Comparison of ENCODE assay signal across 8 mouse cellular contexts in genomic region chr5:96161263-96161577, GRCm38 (mm10). TPM values are rescaled to one million over a fixed set of nuclear protein-coding genes. Genes with fewer than 3 reads are reported as not detected.
A peak's percentile ranks its signal among the peaks of the same experiment; 100 is the strongest.
DNase-seq lines count a peak whose midpoint lies in the region; ATAC-seq and TF ChIP-seq lines count a peak whose summit lies in the region.

No protein-coding gene starts in this region.

- no peak for TF ChIP-seq EP300 in stomach, postnatal 0 days (optimal IDR thresholded peaks at IDR 0.05)

- under 1% methylated on average over 39 of the region's 45 CpGs for WGBS in limb, embryonic 15.5 days
- 0% methylated on average over 19 of the region's 45 CpGs for WGBS in stomach, postnatal 0 days

- peak overlapping the region; percentile 95 for H3K9ac ChIP-seq in limb, embryonic 15.5 days
- H3K9ac ChIP-seq in stomach, postnatal 0 days (ENCODE audit: low read length), result peak overlapping the region; percentile 98

- no peaks in the 10 kb centered on the region for H3K27me3 ChIP-seq in limb, embryonic 15.5 days
- H3K27me3 ChIP-seq in stomach, postnatal 0 days (ENCODE audit: control insufficient read depth, insufficient read depth, low read length), result no peaks in the 10 kb centered on the region

- peaks cover 9% of the 10 kb centered on the region; the same call in 1 of the 2 replicates for H3K4me1 ChIP-seq in limb, embryonic 15.5 days
- no peaks in the 10 kb centered on the region for H3K4me1 ChIP-seq in stomach, postnatal 0 days (replicated peaks; ENCODE audit: control insufficient read depth, insufficient read depth)

- TF ChIP-seq CTCF in stomach, postnatal 0 days (IDR thresholded peaks at IDR 0.05; ENCODE audit: low read depth), result no peak

- H3K4me3 ChIP-seq in limb, embryonic 15.5 days, result peak overlapping the region; percentile 76
- H3K4me3 ChIP-seq in stomach, postnatal 0 days (ENCODE audit: low read depth, low read length), result peak overlapping the region; percentile 95

- peak overlapping the region; percentile 62 for H3K4me2 ChIP-seq in limb, embryonic 15.5 days
- peak overlapping the region; percentile 81 for H3K4me2 ChIP-seq in stomach, postnatal 0 days (replicated peaks; ENCODE audit: low read depth)

- peak; percentile 23 for DNase-seq in gastrocnemius, postnatal 10 days
- no peak for DNase-seq in gastrocnemius, postnatal 36 days
- peak; percentile 9 for DNase-seq in urinary bladder, postnatal 14 days (ENCODE audit: low spot score)
- no peak for DNase-seq in urinary bladder, postnatal 4 days (ENCODE audit: low spot score in 2 of 2)
- DNase-seq in stomach, postnatal 0 days (ENCODE audit: low spot score), result no peak
- DNase-seq in urinary bladder, postnatal 25 days (ENCODE audit: low spot score), result no peak
- no peak for DNase-seq in spleen, postnatal 10 days (ENCODE audit: low spot score in 2 of 2)

- no peaks in the 10 kb centered on the region for H3K9me3 ChIP-seq in limb, embryonic 15.5 days
- no peaks in the 10 kb centered on the region for H3K9me3 ChIP-seq in stomach, postnatal 0 days (ENCODE audit: control insufficient read depth, low read length)

- ATAC-seq in limb, embryonic 15.5 days (ENCODE audit: insufficient number of reproducible peaks, low FRiP score, low TSS enrichment, low read depth), result no peak
- ATAC-seq in stomach, postnatal 0 days (ENCODE audit: low FRiP score, low TSS enrichment), result no peak; the same call in 1 of the 2 replicates

- intact Hi-C loops in gastrocnemius, postnatal 36 days (cut with DNase I), result loop anchor here (5.0 kb wide), 1 partner anchor 49 kb away; no protein-coding TSS in a partner anchor

- peak overlapping the region; percentile 99 for H3K27ac ChIP-seq in limb, embryonic 15.5 days
- H3K27ac ChIP-seq in stomach, postnatal 0 days (replicated peaks), result peak overlapping the region; percentile 100

- no peaks in the 10 kb centered on the region for H3K36me3 ChIP-seq in limb, embryonic 15.5 days
- no peaks in the 10 kb centered on the region for H3K36me3 ChIP-seq in stomach, postnatal 0 days (ENCODE audit: control insufficient read depth, insufficient read depth, low read length)

RNA-seq across cellular contexts. Expression of gene Cnot6l, which starts 2.8 kb away (rescaled TPM):
- 10 to 100 TPM; 54.2 to 58.0 TPM for total RNA-seq in gastrocnemius, postnatal 10 days (2021)
- total RNA-seq in gastrocnemius, postnatal 36 days (2021), result 10 to 100 TPM; 25.9 to 33.5 TPM
- 20.6 and 24.3 TPM in 2 replicates for polyA plus RNA-seq in limb, embryonic 15.5 days (2015; fragmentation: Nextera tagmentation; extraction: Ambion mirVana)
- 19.8 and 22.9 TPM in 2 replicates for polyA plus RNA-seq in stomach, postnatal 0 days (2015; fragmentation: Nextera tagmentation; extraction: Ambion mirVana)

RNA-seq across cellular contexts. Expression of gene Mrpl1, which starts 48.1 kb away (rescaled TPM):
- 10 to 100 TPM; 21.0 to 21.9 TPM for total RNA-seq in gastrocnemius, postnatal 10 days (2021)
- 10 to 100 TPM; 24.5 to 25.2 TPM for total RNA-seq in gastrocnemius, postnatal 36 days (2021)
- polyA plus RNA-seq in limb, embryonic 15.5 days (2015; fragmentation: Nextera tagmentation; extraction: Ambion mirVana), result 18.9 and 19.0 TPM in 2 replicates
- 18.4 and 18.9 TPM in 2 replicates for polyA plus RNA-seq in stomach, postnatal 0 days (2015; fragmentation: Nextera tagmentation; extraction: Ambion mirVana)

Comparison
In these comparisons a context has a peak if more than half of its experiments do, and no peak if none do; other contexts are left out.
1. DNase-seq: peak in gastrocnemius, postnatal 10 days (single experiment) and urinary bladder, postnatal 14 days (single experiment); none in gastrocnemius, postnatal 36 days (0 of 2), urinary bladder, postnatal 4 days (0 of 2), stomach, postnatal 0 days (single experiment), urinary bladder, postnatal 25 days (single experiment) and spleen, postnatal 10 days (0 of 2).